Mouse (Mus musculus) MEL (cell line): ENCODE measurements at regions not wholly inside any gene's neighbourhood (a gene's known extent, or its start where the extent isn't known, plus 50 kb on each side); places are given as distances from the start of the nearest gene placed in this dataset.

Experiments used
- DNase-seq: peaks from one replicate; pipeline ENCODE4 v3.0.0; 2011; ENCODE audit warnings: low read depth, low spot score
- H3K27ac ChIP-seq: 2 replicates; pipeline ENCODE4 v1.5.1; 2012; ENCODE audit warnings: low read depth, mild to moderate bottlenecking, control low read depth, low read length, moderate library complexity; ENCODE audit not compliant: control insufficient read depth
- H3K27me3 ChIP-seq, 2 experiments: fragments of 150-350 bp in 1 of 2; sonication (generic) in 1 of 2; 2 replicates each; pipeline ENCODE4 v1.6.1; 2012; ENCODE audit warnings: low read length in 2 of 2, mild to moderate bottlenecking in 2 of 2, improper control_type of control experiment in 1 of 2, moderate library complexity in 1 of 2; ENCODE audit not compliant: insufficient read depth in 2 of 2, control insufficient read depth in 1 of 2
- H3K36me3 ChIP-seq, 2 experiments: 2 replicates each; pipeline ENCODE4 v1.6.1; 2012 to 2014; ENCODE audit warnings: low read length in 2 of 2, improper control_type of control experiment in 1 of 2, inconsistent platforms in 1 of 2, mild to moderate bottlenecking in 1 of 2; ENCODE audit not compliant: insufficient read depth in 2 of 2, control insufficient read depth in 1 of 2
- H3K4me1 ChIP-seq, 2 experiments: fragments of 150-350 bp in 1 of 2; sonication (generic) in 1 of 2; 2 replicates each; pipeline ENCODE4 v1.6.1; 2012; ENCODE audit warnings: low read length in 2 of 2, improper control_type of control experiment in 1 of 2, mild to moderate bottlenecking in 1 of 2; ENCODE audit not compliant: insufficient read depth in 2 of 2, control insufficient read depth in 1 of 2
- H3K4me3 ChIP-seq, 2 experiments: fragments of 150-350 bp in 1 of 2; sonication (generic) in 1 of 2; 2 replicates each; pipeline ENCODE4 v1.5.1; 2012; ENCODE audit warnings: low read depth in 2 of 2, low read length in 2 of 2, mild to moderate bottlenecking in 2 of 2, moderate library complexity in 2 of 2, control low read depth in 1 of 2, improper control_type of control experiment in 1 of 2; ENCODE audit not compliant: control insufficient read depth in 1 of 2, insufficient read depth in 1 of 2
- H3K79me2 ChIP-seq: 2 replicates; pipeline ENCODE4 v1.6.1; 2012; ENCODE audit warnings: mild to moderate bottlenecking, low read length, moderate library complexity; ENCODE audit not compliant: control insufficient read depth, poor library complexity, insufficient read depth
- H3K9ac ChIP-seq: 2 replicates; pipeline ENCODE4 v1.6.1; 2012; ENCODE audit warnings: low read depth, mild to moderate bottlenecking, control low read depth, low read length, moderate library complexity; ENCODE audit not compliant: control insufficient read depth, poor library complexity, severe bottlenecking
- H3K9me3 ChIP-seq: fragments of 150-350 bp; sonication (generic); replicated peaks from 2 replicates; pipeline ENCODE4 v1.6.1; 2012; ENCODE audit warnings: mild to moderate bottlenecking, low read length, improper control_type of control experiment, moderate library complexity; ENCODE audit not compliant: insufficient read depth
- CHD1 ChIP-seq: IDR thresholded peaks from 2 replicates; pipeline ENCODE4 v1.6.1; 2012; ENCODE audit warnings: low read depth, mild to moderate bottlenecking, inconsistent platforms, low read length, improper control_type of control experiment
- CTCF ChIP-seq, 3 experiments: IDR thresholded peaks in 2 of 3; conservative IDR thresholded peaks in 1 of 3; 2 replicates each; pipeline ENCODE4 v1.5.1; 2011 to 2012; ENCODE audit warnings: low read length in 3 of 3, low read depth in 2 of 3, mild to moderate bottlenecking in 2 of 3, improper control_type of control experiment in 1 of 3, inconsistent platforms in 1 of 3, mixed read lengths in 1 of 3, moderate library complexity in 1 of 3; ENCODE audit not compliant: control insufficient read depth in 1 of 3, insufficient read depth in 1 of 3, poor library complexity in 1 of 3, severe bottlenecking in 1 of 3
- ELF1 ChIP-seq: IDR thresholded peaks from 2 replicates; pipeline ENCODE4 v1.6.1; 2014; ENCODE audit warnings: low read depth, mild to moderate bottlenecking, inconsistent platforms, low read length, improper control_type of control experiment, moderate library complexity
- EP300 ChIP-seq, 2 experiments: IDR thresholded peaks; 2 replicates each; pipeline ENCODE4 v1.6.1; 2011; ENCODE audit warnings: improper control_type of control experiment in 2 of 2, low read length in 2 of 2, low read depth in 1 of 2, mild to moderate bottlenecking in 1 of 2
- KAT2A ChIP-seq: conservative IDR thresholded peaks from 2 replicates; pipeline ENCODE4 v1.6.1; 2012; ENCODE audit warnings: low read depth, low read length, improper control_type of control experiment, inconsistent platforms
- MAFK ChIP-seq: IDR thresholded peaks from 2 replicates; pipeline ENCODE4 v1.6.1; 2011; ENCODE audit warnings: low read depth, mild to moderate bottlenecking, low read length, improper control_type of control experiment, borderline replicate concordance
- MAX ChIP-seq: IDR thresholded peaks from 2 replicates; pipeline ENCODE4 v1.6.1; 2011; ENCODE audit warnings: low read length, improper control_type of control experiment
- MEF2A ChIP-seq: IDR thresholded peaks from 2 replicates; pipeline ENCODE4 v1.6.1; 2014; ENCODE audit warnings: low read depth, mild to moderate bottlenecking, inconsistent platforms, low read length, improper control_type of control experiment; ENCODE audit not compliant: poor library complexity, insufficient replicate concordance, severe bottlenecking; ENCODE audit errors: extremely low read depth
- MYB ChIP-seq: IDR thresholded peaks from 2 replicates; pipeline ENCODE4 v1.6.1; 2011; ENCODE audit warnings: mild to moderate bottlenecking, low read depth, low read length, improper control_type of control experiment
- NELFE ChIP-seq: IDR thresholded peaks from 2 replicates; pipeline ENCODE4 v1.6.1; 2011; ENCODE audit warnings: low read depth, low read length, improper control_type of control experiment
- POLR2AphosphoS2 ChIP-seq: IDR thresholded peaks from 2 replicates; pipeline ENCODE4 v1.6.1; 2011; ENCODE audit warnings: low read length, improper control_type of control experiment
- POLR2AphosphoS5 ChIP-seq: IDR thresholded peaks from 2 replicates; pipeline ENCODE4 v1.6.1; 2012; ENCODE audit warnings: low read depth, borderline replicate concordance, mild to moderate bottlenecking, inconsistent platforms, low read length, moderate library complexity, mixed read lengths
- RAD21 ChIP-seq: IDR thresholded peaks from 2 replicates; pipeline ENCODE4 v1.6.1; 2011; ENCODE audit warnings: mild to moderate bottlenecking, low read depth, low read length, improper control_type of control experiment
- RCOR1 ChIP-seq: IDR thresholded peaks from 2 replicates; pipeline ENCODE4 v1.6.1; 2012; ENCODE audit warnings: low read depth, mild to moderate bottlenecking, inconsistent platforms, low read length, improper control_type of control experiment
- SIN3A ChIP-seq: IDR thresholded peaks from 2 replicates; pipeline ENCODE4 v1.6.1; 2012; ENCODE audit warnings: low read length, improper control_type of control experiment, inconsistent platforms
- SMC3 ChIP-seq: IDR thresholded peaks from 2 replicates; pipeline ENCODE4 v1.6.1; 2011; ENCODE audit warnings: low read depth, low read length, improper control_type of control experiment
- TAL1 ChIP-seq: IDR thresholded peaks from 2 replicates; pipeline ENCODE4 v1.6.1; 2012; ENCODE audit warnings: mild to moderate bottlenecking, inconsistent platforms, low read length, moderate library complexity, mixed read lengths
- TCF12 ChIP-seq: IDR thresholded peaks from 2 replicates; pipeline ENCODE4 v1.6.1; 2014; ENCODE audit warnings: low read depth, mild to moderate bottlenecking, inconsistent platforms, low read length, improper control_type of control experiment, moderate library complexity
- USF1 ChIP-seq: IDR thresholded peaks from 2 replicates; pipeline ENCODE4 v1.6.1; 2014; ENCODE audit warnings: low read depth, mild to moderate bottlenecking, inconsistent platforms, low read length, improper control_type of control experiment, moderate library complexity
- ZKSCAN1 ChIP-seq: IDR thresholded peaks from 2 replicates; pipeline ENCODE4 v1.6.1; 2012; ENCODE audit warnings: low read depth, mild to moderate bottlenecking, inconsistent platforms, low read length, improper control_type of control experiment, moderate library complexity
- ZMIZ1 ChIP-seq: IDR thresholded peaks from 2 replicates; pipeline ENCODE4 v1.6.1; 2012; ENCODE audit warnings: low read depth, mild to moderate bottlenecking, inconsistent platforms, low read length, improper control_type of control experiment, moderate library complexity

- Histone ChIP-seq H3K4me3 (no peak overlapping the region), H3K9me3 (no peaks in the 10 kb centered on the region), H3K79me2 (no peaks in the 10 kb centered on the region), H3K27ac (no peak overlapping the region), H3K36me3 (no peaks in the 10 kb centered on the region), H3K9ac (no peak overlapping the region), H3K27me3 (no peaks in the 10 kb centered on the region), H3K4me1 (no peaks in the 10 kb centered on the region)
- no peak for TF ChIP-seq POLR2AphosphoS2
- TF ChIP-seq NELFE: no peak
- TF ChIP-seq MEF2A: no peak
- no peak for TF ChIP-seq TAL1
- no peak for TF ChIP-seq RCOR1
- no peak for TF ChIP-seq ELF1
- no peak for TF ChIP-seq RAD21
- DNase-seq: no peak
These were observed 97.7 kb upstream of the Prr30 start for GRCm38 (mm10) chr14:101297841-101298240.

- Histone ChIP-seq H3K36me3 (no peaks in the 10 kb centered on the region), H3K4me3 (no peak overlapping the region), H3K9ac (no peak overlapping the region), H3K27ac (no peak overlapping the region), H3K9me3 (no peaks in the 10 kb centered on the region), H3K27me3 (no peaks in the 10 kb centered on the region), H3K4me1 (no peaks in the 10 kb centered on the region), H3K79me2 (no peaks in the 10 kb centered on the region)
- no peak for TF ChIP-seq ZMIZ1
- peak; percentile 11 for TF ChIP-seq RAD21
- TF ChIP-seq CTCF (IDR thresholded peaks at IDR 0.05 in 2 of 3, conservative IDR thresholded peaks at IDR 0.05 in 1 of 3; ENCODE audit: control insufficient read depth in 1 of 3, insufficient read depth in 1 of 3, low read depth in 2 of 3, low read length in 3 of 3, poor library complexity in 1 of 3, severe bottlenecking in 1 of 3): peak in 1 of 3 experiments; percentile 22; a peak in 2 of 6 replicates
- peak; percentile 2 for DNase-seq
These were observed 94.6 kb upstream of the Prr30 start for GRCm38 (mm10) chr14:101294693-101295092.

GRCm38 (mm10) chr14:101287755-101288154 is 87.6 kb upstream of the Prr30 start:
- no peak for DNase-seq
- Histone ChIP-seq H3K9me3 (no peaks in the 10 kb centered on the region), H3K9ac (no peak overlapping the region), H3K4me3 (no peak overlapping the region), H3K27ac (no peak overlapping the region), H3K79me2 (no peaks in the 10 kb centered on the region), H3K27me3 (no peaks in the 10 kb centered on the region), H3K36me3 (no peaks in the 10 kb centered on the region), H3K4me1 (no peaks in the 10 kb centered on the region)
- TF ChIP-seq CHD1 (no peak), SMC3 (no peak), POLR2AphosphoS5 (no peak), MAFK (no peak), RAD21 (no peak), ELF1 (no peak), TCF12 (no peak), MYB (no peak), USF1 (no peak), KAT2A (no peak), TAL1 (no peak), MEF2A (no peak), EP300 (IDR thresholded peaks at IDR 0.05; ENCODE audit: low read depth in 1 of 2, low read length in 2 of 2) (no peak), ZKSCAN1 (no peak), SIN3A (no peak), MAX (no peak)
